Mouse (Mus musculus) embryo, embryonic 11.5 days (tissue): ENCODE results near the gene Cfap298.
A peak's percentile ranks its signal among the peaks of the same experiment; 100 is the strongest.

Source experiments
- DNase-seq: peaks from one replicate; pipeline ENCODE4 v3.0.0-alpha.2; 2012; ENCODE audit warnings: low read depth, low spot score

The Cfap298 gene

DNA sequence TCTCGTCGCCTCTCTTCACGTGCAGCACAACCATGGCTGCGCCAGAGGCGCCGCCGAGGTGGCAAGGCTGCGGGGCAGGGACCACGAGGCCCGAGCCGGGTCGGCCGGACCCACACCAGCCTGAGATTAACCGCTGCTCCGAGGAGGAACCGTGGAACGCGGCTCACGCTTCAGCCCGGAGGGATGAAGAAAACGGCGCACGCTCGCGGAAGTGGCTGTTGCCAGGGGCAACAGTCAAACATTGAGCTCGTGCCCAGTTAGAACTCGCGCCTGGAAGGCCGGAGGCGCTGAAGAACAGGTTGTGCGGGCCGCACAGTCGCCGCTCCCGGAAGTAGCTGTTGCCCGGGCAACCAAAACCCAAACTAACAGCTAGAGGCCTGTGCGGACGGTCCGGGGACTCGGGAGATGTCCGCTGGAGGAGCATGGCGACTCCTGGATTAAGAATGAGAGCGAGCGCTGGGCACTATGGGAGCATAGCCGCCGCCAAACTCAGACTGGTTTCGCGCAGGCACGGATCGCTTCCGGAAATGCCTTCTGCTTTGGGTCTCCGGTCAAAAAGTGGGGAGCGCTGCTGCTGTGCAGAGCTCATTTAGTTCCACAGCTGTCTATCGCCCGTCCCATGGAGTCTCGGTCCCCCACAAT is at the start of gene Cfap298:
Cfap298 (minus strand) TSS at position 428 of the 642 bp plus-strand sequence.
- peak; percentile 96 for DNase-seq

DNA sequence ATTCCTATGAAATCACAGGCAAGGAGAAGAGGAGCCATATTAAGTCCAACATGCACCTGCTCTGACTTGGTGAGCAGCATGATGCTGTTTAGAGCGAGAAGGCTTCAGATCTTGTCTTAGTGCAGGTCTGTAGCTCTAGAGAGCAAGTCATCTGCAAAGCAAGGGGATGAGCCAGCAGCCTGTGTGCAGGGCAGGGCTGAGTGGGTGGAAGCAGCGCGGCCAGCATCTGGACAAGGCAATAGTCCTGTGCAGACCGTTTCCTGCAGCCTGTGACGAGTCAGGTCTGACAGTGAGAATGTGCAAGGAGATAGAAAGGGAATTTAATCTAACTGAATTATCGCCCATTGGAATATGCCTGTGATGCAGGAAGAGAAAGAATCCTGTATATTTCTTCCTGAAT is 36.1 kb upstream of the Cfap298 start:
- DNase-seq: no peak

DNA sequence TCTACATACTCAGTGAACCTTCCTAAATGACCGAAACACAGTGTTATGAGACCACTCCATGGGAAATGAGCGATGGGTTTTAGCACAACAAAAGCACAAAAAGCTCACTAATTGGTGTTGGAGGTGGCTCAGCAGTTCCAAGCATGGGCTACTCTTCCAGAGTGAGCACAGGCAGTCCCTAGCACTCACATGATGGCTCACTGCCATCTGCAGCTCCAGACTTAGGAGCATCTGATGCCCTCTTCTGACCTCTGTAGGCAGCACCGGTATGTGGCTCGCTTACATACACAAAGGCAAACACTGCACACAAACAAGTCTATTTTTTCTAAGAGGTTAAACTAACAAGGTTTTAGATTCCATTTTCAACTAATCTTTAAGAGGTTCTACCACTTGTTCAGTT is 31.3 kb upstream of the Cfap298 start:
- DNase-seq: no peak

DNA sequence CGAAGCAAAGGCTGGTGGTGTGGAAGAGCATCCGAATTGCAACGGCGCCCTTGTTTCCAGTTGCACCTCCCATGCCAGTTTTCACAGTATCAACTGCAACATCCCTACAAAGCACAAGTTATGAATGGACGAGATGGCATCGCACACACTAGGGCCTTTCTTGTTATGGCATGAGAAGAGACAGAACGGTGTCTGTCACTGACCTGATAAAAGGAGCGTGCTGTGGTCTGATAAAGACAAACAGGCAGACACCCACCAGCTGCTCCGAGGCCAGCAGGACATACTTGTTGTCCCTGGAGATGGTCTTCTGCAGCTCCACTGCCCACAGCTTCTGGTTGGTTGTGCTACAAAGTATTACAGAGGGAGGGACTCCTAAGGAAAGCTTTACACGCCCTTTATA is 29.4 kb upstream of the Cfap298 start:
- DNase-seq: no peak

DNA sequence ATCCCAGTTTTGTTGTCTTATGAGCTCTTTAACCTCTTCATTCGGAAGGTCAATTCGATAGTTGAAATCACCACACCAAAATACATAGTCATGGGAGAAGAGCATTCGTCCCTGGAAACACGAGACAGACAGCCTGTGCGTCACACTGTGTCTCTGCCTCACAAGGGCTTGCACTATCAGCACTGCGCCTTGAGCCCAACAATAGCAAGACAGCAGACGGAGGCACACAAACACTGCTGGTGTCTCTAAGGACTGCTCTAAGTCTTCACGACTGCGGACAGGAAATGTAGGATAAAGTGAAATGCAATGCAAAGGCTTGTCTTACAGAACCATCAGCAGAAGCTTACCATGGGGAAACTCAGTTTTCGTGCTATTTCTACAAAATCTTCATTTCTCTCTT is 29.0 kb upstream of the Cfap298 start:
- no peak for DNase-seq

DNA sequence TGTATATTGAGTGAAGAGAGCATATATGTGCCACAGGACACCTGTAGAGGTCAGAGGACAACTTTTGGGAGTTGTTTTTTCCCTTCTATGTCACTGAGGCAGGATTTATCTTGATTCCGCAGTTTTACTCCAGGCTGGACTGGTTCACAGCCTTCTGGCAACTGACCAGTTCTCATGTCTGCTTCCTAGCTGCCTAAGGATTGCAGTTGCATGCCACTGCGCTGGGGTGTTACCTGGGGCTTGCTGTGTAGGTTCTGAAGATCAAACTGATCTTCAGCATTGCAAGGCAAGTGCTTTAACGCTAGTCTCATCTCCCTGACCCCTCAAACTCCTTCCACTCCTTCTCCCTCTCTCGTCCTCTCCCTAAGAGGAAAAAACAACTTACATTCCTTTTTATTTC is 28.3 kb upstream of the Cfap298 start:
- no peak for DNase-seq

DNA sequence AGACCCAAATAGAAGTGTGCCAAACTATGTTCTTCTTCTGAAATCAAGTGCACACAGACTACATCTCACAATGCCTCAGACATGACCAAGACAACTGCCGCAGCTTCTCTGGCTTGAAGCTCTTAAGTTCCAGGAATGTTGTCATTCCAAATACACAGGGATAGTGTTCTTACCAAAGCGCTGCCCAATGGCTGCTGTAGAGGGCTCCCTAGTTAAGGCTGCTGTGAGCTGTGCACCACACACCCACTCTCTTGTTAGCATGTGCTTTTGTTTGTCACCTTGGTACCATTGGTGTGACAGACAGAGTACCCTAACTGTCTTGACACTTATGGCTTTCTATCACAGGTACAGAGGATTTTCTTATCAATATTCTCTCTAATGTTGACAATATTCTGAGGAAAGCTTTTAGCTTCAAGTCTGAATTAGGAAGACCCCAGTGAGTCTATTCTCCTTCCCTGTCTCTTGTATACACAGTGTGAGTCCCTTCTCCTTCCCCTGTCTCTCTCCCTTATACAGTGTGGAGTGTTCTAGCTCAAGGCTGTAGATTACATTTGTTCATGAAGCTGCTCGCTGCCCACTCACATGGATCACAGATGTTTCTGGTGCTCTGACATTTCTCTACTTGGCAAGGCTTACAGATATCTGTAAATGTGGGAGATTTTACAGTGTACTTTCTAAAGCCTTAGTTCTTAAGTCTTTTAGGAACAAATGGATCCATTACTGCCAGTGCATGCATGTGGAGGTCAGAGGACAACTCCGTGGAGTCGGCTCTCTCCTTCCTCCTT is 23.6 kb upstream of the Cfap298 start:
- no peak for DNase-seq

DNA sequence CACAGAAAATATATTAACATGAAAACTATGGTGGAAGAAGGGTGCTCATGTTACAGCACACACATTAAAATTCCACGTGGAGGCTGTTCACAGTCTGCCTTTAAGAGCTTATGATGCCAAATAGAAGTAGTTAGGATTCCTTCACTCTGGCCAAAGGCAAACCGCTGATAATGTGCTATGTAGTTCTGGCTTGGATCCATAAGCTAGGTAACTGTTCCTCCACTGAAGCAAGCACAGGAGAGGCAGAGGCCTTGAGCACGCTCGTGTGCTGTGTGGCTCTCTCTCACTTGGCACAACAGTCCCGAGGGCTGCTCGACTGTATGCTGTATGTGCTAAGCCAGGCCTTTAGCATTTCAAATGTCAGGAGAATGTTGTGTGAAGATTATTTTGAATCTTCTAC is 20.6 kb upstream of the Cfap298 start:
- DNase-seq: no peak

DNA sequence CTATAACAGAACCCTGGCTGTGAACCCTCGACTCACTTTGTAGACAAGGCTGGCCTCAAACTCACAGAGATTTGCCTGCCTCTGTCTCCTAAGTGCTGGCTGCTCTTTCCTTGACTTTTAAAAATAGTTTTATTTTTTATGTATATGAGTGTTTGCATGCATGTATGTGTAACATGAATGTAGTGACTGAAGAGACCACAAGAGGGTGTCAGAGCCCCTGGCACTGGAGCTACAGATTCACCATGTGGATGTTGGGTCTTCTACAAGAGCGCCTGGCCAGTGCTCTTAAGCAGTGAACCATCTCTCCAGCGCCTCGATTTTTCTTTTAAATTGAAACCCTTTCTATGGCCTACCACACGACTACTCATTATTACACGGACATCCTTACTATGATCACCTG is 18.9 kb upstream of the Cfap298 start:
- no peak for DNase-seq

DNA sequence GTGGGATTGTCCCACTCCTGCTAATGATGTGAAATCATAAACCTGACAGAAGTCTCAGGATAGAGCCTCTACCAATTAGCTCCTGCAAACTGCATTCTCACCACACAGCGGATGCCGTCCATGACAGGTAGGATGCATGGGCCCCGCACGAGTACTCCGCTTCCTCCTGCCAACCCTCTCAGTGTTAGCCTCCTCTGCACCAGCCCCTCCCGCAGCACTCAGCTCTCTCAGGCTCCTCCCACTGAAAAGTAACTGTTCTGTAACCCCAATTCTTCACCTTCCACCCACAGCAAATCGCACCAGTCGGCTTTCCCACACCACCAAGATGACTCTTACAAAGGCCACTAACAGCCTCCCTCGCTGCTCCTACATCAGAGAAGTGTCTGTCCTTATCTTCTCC is 18.2 kb upstream of the Cfap298 start:
- no peak for DNase-seq

DNA sequence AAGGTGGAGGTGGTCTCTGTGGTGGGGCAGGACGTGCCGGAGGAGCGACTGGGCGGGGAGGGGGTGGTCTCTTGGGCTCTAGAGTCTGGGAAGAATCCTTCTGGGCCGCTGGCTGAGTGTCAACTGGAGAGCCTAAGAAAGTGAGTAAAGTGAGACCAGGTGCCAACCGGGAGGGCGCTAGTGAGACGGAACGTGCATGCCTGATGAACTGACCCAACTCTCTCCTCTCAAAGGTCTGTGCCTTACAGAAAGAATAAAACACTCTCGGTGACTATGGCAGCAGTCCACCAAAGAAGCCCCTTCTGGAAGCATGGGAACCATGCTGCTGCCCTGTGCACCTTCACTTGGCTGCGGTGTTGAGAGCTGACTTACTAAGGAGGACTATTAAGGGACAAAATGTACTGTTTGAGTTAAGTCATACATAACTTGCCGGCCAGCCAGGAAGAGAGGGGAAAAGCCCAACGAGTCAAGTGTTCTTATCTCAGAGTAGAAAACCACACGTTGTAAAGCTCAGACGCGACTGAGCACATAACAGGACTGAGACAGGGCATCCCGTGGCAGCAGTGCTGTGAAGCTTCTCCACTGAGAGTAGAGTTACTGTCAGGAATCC is 15.5 kb upstream of the Cfap298 start:
- no peak for DNase-seq

DNA sequence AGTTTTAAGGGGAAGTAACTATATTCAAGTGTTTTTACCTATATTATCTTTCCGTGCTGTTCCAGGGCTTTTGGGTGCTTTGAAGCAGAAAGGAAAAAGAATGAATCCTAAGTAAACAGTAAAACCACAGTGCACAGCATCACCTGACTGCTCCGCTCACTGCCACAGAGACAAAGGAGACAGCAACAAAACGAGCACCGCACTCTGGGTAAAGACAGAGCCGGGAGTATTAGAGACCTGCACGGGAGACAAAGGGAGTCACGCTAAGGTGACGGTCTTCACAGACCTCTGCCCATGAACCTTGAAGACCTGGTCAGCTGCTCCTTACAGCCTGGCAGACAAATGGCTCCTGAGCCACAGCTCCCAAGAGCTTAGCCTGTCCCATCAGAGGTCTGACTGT is 12.1 kb upstream of the Cfap298 start:
- DNase-seq: no peak

DNA sequence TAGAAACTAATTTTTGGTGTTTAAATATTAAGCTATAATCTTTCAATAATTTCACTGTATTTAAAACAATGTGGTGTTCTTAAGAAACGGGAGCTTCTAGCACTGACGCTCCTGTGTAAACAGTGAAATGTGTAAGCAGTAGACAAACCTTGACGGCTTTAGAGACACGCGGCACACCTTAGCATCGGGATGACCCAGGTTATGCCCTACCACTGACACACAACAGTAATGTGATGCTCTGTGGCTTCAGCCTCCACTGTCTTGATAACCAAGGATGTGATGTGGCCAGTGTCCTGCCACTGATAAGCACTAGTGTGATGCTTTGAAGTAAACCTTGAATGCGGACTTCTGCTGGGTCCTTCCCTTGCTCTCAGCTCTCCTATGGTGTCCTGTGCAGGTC is 6.3 kb upstream of the Cfap298 start:
- DNase-seq: no peak

DNA sequence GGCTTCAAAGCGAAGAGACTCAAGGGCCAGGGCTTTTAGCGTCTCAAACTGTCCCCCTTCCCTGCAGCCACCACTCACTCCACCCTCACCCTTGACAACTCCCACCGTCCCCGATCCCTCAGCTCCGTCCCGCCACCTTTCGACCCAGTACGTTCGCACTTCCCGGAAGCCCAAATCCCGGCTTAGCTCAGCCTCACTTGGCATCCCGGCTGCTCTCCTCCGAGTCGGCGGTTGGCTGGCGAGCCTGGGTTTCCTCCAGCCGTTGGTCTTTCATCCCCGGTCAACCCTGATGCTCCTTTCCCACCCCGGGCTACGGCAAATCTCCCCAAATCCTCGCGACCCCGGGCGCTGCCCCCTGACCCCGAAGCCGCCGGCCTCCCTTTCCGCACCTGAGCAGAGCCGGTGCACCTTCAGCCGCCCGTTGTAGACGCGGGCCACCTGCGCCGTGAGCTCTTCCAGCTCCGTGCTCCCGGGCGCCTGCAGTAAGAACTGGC is 674 bp downstream of the Cfap298 start:
- peak; percentile 30 for DNase-seq

DNA sequence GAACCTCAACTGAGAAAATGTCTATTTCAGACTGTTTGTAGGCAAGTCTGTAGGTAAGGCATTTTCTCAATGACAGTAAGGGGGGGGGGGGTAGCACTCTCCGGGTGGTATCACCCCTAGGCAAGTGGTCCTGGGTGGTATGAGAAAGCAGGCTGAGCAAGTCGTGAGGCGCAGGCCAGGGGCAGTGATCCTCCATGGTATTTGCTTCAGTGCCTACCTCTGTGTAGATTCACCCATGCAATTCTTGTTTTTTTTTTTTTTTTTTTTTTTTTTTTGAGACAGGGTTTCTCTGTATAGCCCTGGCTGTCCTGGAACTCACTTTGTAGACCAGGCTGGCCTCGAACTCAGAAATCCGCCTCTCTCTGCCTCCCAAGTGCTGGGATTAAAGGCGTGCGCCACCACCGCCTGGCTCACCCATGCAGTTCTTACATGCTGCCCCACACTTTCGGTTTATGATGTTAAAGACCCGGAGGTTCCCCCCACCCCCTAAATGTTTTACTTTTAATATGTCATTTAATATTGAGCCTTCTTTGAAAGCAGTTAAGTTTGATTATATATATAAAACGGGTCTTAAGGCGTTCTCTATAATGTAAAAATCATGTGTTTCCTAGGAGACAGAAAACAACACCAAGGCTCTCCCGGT is 1.3 kb downstream of the Cfap298 start:
- no peak for DNase-seq

DNA sequence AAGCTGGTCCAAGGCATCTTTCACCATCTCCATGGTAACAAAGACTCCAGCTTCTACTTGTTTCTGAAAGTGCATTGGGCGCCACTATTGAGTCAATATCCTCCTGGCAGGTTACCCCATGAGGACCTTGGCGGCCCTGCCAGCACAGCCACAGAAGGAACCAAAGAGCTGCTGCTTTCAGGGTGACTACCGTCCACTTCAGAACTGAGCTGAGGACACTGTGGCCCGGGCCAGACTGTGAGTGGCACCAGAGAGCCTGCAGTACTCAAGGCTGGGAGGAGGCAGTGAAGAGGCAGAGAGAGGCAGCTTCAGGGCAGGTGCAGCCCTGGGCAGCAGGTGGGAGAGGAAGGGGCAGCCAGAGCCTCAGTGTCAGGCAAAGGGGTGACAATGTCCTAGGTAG is 7.5 kb downstream of the Cfap298 start:
- DNase-seq: no peak

DNA sequence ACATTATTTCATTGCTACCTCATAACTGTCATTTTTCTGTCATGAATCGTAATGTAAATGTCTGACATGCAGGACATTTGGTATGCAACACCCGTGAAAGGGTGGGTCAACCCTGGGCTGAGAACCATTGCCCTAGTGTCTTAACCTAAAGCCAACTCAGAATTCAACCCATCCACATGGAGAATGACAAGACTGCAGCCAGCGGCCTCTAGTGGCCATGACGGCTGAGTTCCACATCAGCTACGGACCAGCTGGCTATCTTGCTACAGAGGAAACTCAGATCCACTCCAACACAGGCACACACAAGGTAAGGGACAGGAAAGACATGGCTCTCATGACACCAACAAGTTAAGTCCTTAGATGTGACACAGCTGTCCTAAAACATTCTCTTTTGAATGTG is 9.5 kb downstream of the Cfap298 start:
- DNase-seq: peak; percentile 42

DNA sequence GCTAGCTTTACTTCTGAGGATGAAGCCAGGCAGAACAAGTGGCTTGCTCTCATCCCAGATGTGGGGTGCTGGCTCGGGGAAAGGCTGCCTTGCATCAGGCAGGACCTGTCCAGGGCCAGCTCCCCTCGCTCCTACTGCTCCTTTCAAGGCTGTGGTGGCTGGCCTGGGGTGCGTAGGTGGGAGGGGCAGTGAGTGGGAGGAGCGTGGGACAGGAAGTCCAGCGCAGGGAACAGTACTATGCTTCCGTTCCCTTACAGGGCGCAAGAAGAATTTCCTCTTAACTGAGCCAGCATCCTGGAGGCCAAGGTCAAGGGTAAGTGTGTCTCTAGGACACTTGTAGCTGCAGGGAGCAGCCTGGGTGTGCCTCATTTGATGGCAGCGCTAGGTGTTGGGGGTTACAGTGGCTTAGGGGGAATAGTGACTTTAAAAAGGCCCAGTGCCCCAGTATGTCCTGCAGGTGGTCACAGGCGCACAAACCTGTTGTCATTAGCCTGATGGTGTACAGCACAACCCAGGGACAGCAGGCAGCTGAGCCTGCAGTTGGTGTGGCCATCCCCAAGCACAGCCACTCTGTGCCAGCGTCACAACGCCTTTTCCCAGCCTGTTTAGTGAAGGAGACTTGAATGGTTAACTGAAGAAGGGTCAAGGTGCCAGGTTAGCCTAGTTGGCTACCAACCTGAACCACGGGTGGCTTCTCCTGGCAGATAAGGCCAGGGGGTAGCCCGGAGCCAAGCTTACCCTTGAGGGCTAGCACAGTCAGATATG is 10.1 kb downstream of the Cfap298 start:
- no peak for DNase-seq

DNA sequence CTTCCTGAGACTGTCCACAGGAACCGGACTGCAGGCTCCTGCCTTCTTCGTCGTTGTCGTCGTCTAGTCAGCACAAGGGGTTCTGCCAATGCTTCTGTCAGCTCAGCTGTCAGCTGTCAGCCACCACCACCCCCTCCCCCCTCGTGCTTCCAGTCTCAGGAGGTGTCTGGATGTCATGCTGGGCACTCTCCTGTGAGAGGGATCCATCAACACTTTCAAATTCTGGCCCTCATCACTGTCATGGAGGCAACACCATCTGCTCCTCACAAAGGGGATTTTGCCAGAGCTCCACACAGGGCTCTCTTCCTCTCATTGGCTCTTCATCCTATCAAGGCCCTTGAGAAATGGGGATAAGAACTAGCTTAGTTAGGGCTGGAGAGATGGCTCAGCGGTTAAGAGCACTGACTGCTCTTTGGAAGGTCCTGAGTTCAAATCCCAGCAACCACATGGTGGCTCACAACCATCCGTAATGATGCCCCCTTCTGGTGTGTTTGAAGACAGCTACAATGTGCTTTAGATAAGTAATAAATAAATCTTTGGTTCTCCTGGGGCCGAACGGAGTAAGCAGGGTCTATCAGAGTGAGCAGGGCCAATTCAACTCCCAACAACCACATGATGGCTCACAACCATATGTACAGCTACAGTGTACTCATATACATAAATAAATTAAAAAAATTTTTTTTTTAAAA is 13.3 kb downstream of the Cfap298 start:
- no peak for DNase-seq

DNA sequence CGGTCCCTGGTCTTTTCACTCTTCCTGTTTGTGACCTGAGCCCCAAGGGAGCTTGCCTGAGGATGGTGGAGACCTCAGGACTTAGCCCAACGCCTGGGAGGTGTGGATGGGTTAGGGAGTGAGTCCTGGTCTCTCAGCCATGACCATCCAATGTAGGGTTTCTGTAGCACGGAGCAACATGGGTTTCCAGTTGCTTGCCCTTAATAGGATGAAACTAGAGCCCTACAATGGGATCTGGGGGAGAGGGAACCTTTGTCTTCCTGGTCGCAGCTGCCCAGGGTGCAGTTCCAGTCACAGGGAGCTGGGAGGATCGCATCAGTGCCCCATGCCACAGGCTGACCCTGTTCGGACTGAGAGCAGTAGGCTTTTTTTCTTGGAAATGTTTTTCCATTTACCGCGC is 17.8 kb downstream of the Cfap298 start:
- no peak for DNase-seq

DNA sequence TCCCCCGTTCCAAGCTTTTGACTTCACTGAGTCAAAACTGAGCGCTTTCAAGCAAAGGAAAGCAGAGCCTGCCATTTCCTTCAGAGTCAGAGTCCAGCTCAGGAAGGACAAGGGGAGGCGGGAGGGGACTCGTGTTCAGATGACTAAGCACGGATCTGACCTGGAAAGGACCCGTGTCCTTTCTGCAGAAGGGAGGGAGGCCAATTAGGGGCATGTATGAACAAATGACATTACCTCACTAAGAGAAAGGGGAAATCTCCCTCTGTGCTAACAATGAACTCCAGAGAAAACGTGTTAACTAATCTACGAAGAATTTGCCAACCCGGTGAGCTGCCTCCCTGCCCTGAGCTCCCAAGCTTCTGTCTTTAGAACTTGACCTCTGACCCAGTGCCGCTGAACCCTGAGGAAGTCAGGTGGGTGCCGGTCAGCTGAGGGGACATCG is 18.9 kb downstream of the Cfap298 start:
- DNase-seq: no peak
